Mouse (Mus musculus): Measurements from ENCODE around the gene Kif5a. TPM values are rescaled to one million over a fixed set of nuclear protein-coding genes. Genes with fewer than 3 reads are reported as not detected.
A peak's percentile ranks its signal among the peaks of the same experiment; 100 is the strongest.

Kif5a gene
- total and polyA plus RNA-seq, 3 experiments = 0.14 to 2.1 TPM; not detected in 1

- Histone ChIP-seq H3K27ac (ENCODE audit: insufficient read depth, low read depth) (no peak overlapping the region), H3K9ac (ENCODE audit: insufficient read depth, low read depth) (peak overlapping the region; percentile 78), H3K4me1 (ENCODE audit: control insufficient read depth in 1 of 2, insufficient read depth in 2 of 2) (peaks cover 3 to 31% of the 10 kb centered on the region in 2 experiments; a peak in 3 of 4 replicates), H3K9me3 (replicated peaks; ENCODE audit: low read length) (no peaks in the 10 kb centered on the region), H3K36me3 (replicated peaks in 1 of 2; ENCODE audit: control insufficient read depth in 1 of 2, insufficient read depth in 1 of 2, low read length in 1 of 2) (peaks cover 40 to 60% of the 10 kb centered on the region in 2 experiments), H3K4me2 (ENCODE audit: insufficient read depth, low read depth, poor library complexity, severe bottlenecking) (peak overlapping the region; percentile 74), H3K4me3 (replicated peaks in 1 of 3; ENCODE audit: low read depth in 2 of 3, low read length in 2 of 3, poor library complexity in 1 of 3) (peak overlapping the region; percentile 67 to 87 (median 74)), H3K27me3 (replicated peaks) (no peaks in the 10 kb centered on the region), H3K79me2 (replicated peaks; ENCODE audit: control insufficient read depth, extremely low read depth, insufficient read depth, poor library complexity, severe bottlenecking) (no peaks in the 10 kb centered on the region)
- dilution Hi-C loops (cut with MboI; ENCODE audit: extremely low pct_ligation_motif_present, extremely low pct_unique_long_range_greater_than_20kb, low sequenced_read_pairs) (no loop called here), in situ Hi-C loops (cut with MboI; ENCODE audit: low pct_ligation_motif_present, low pct_unique_long_range_greater_than_20kb, low sequenced_read_pairs) (loop anchor here (5.0 kb wide), 1 partner anchor 43 kb away; no protein-coding TSS in a partner anchor)
- DNase-seq (ENCODE audit: extremely low read depth) = no peak
- no peak for TF ChIP-seq SMC3 (IDR thresholded peaks at IDR 0.05; ENCODE audit: low read depth, low read length)
- no peak for TF ChIP-seq ZKSCAN1 (IDR thresholded peaks at IDR 0.05; ENCODE audit: borderline replicate concordance, low read depth, low read length)
- no peak for TF ChIP-seq CHD1 (IDR thresholded peaks at IDR 0.05; ENCODE audit: low read depth, low read length)
- TF ChIP-seq ZNF384 (IDR thresholded peaks at IDR 0.05; ENCODE audit: low read depth, low read length) = 0 out of 2 replicates have a peak, but pooled peaks have one; percentile 27
- peak; percentile 16; the same call in 1 of the 2 replicates for TF ChIP-seq MXI1 (IDR thresholded peaks at IDR 0.05; ENCODE audit: low read depth, low read length)
Observed at GRCm38 (mm10) chr10:127194428-127195327, 68.5 kb downstream of the Kif5a start.

- no peak for DNase-seq (ENCODE audit: extremely low read depth)
- peaks cover 25 to 44% of the 10 kb centered on the region in 2 experiments for H3K36me3 ChIP-seq (replicated peaks in 1 of 2; ENCODE audit: control insufficient read depth in 1 of 2, insufficient read depth in 1 of 2, low read length in 1 of 2)
- no peak overlapping the region for H3K9ac ChIP-seq (ENCODE audit: insufficient read depth, low read depth)
- no peak overlapping the region for H3K4me3 ChIP-seq (replicated peaks in 1 of 3; ENCODE audit: low read depth in 2 of 3, low read length in 2 of 3, poor library complexity in 1 of 3)
- no peaks in the 10 kb centered on the region for H3K79me2 ChIP-seq (replicated peaks; ENCODE audit: control insufficient read depth, extremely low read depth, insufficient read depth, poor library complexity, severe bottlenecking)
- H3K27me3 ChIP-seq (replicated peaks) = no peaks in the 10 kb centered on the region
- TF ChIP-seq EP300 (IDR thresholded peaks at IDR 0.05; ENCODE audit: low read length) (no peak), E2F4 (IDR thresholded peaks at IDR 0.05; ENCODE audit: insufficient replicate concordance, low read depth, low read length) (no peak), MAFK (IDR thresholded peaks at IDR 0.05; ENCODE audit: insufficient replicate concordance, low read length) (no peak), NELFE (IDR thresholded peaks at IDR 0.05; ENCODE audit: low read depth, low read length) (no peak), MEF2A (IDR thresholded peaks at IDR 0.05; ENCODE audit: borderline replicate concordance, low read depth, low read length) (no peak), CTCF (conservative IDR thresholded peaks at IDR 0.05 in 1 of 2, IDR thresholded peaks at IDR 0.05 in 1 of 2; ENCODE audit: low read depth in 2 of 2, low read length in 2 of 2) (no peak), TBP (conservative IDR thresholded peaks at IDR 0.05; ENCODE audit: low read depth, low read length) (no peak), USF2 (conservative IDR thresholded peaks at IDR 0.05; ENCODE audit: low read depth, low read length) (no peak), BHLHE40 (IDR thresholded peaks at IDR 0.05; ENCODE audit: low read depth, low read length) (no peak), JUN (IDR thresholded peaks at IDR 0.05; ENCODE audit: insufficient read depth, low read depth, low read length) (no peak), CHD2 (IDR thresholded peaks at IDR 0.05; ENCODE audit: low read length) (no peak), SMC3 (IDR thresholded peaks at IDR 0.05; ENCODE audit: low read depth, low read length) (no peak)
- dilution Hi-C loops (cut with MboI; ENCODE audit: extremely low pct_ligation_motif_present, extremely low pct_unique_long_range_greater_than_20kb, low sequenced_read_pairs) (no loop called here), in situ Hi-C loops (cut with MboI; ENCODE audit: low pct_ligation_motif_present, low pct_unique_long_range_greater_than_20kb, low sequenced_read_pairs) (no loop called here)
- no peak overlapping the region for H3K27ac ChIP-seq (ENCODE audit: insufficient read depth, low read depth)
- H3K4me2 ChIP-seq (ENCODE audit: insufficient read depth, low read depth, poor library complexity, severe bottlenecking) = no peak overlapping the region
- no peaks in the 10 kb centered on the region for H3K9me3 ChIP-seq (replicated peaks; ENCODE audit: low read length)
- peaks cover 3 to 37% of the 10 kb centered on the region in 2 experiments; a peak in 3 of 4 replicates for H3K4me1 ChIP-seq (ENCODE audit: control insufficient read depth in 1 of 2, insufficient read depth in 2 of 2)
Observed at GRCm38 (mm10) chr10:127193011-127193410, 70.1 kb downstream of the Kif5a start.
